Mouse (Mus musculus) mouse trophoblast stem cell (cell line): ENCODE measurements around the gene Atl1.

Experiments used
- in situ Hi-C, 2 experiments: fragments of 300-500 bp; cut with MseI, MboI; formaldehyde crosslinking; loops; 2 replicates in 1 of 2; 3 replicates in 1 of 2; pipeline ENCODE4 v1.15.1; 2025

The Atl1 gene

DNA sequence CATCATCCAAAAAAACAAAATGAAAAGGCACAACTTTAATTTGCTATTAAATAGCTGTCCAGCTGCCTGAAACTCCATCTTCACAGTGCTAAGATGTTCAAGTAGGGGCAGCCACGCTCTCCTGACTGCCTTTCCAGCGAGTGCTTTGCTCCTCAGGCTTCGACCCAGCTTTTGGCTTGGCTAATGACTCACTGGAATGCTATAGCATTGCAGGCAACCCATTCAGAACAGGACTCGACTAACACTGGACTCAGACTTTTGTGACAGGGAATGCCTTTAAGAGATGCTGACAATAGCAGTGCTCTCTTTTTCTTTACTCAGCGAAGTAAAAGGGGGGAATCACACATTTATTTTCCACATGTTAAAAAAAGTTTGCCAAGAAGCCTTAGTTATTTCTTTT is 119.3 kb downstream of the Atl1 start:
- in situ Hi-C loops, result no loop called here

DNA sequence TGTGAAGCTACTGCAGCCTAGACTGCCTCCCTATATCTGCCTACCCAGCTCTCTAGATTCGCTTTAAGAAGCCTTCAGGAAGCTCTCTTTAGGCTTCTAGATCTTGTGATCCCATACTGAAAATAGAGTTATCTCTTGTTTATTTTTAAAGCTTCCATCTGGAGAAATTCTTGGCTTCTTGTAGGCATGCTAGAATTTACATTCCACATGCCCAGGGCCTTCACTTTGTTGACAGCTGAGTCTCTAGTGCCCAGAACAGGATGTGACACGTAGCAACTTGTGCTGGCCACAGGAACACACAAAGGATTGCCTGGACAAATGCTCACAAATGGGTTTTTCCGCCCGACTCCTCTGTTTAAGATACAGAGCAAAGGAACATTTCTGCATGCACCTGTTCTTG is 123.5 kb downstream of the Atl1 start:
- in situ Hi-C loops, result no loop called here
